Mouse (Mus musculus) heart, embryonic 11.5 days (tissue): Measurements from ENCODE around the gene Ccdc33. TPM values are rescaled to one million over a fixed set of nuclear protein-coding genes. Genes with fewer than 3 reads are reported as not detected.

Experiments used
- ATAC-seq: fragments of 200-750 bp; cut with Nextera tagmentation; replicated peaks from 2 replicates; pipeline ENCODE4 v1.8.0; 2017; ENCODE audit warnings: moderate library complexity; ENCODE audit not compliant: insufficient number of reproducible peaks, low FRiP score, low TSS enrichment
- H3K27ac ChIP-seq: fragments of 300-500 bp; sonication (generic); 2 replicates; pipeline ENCODE4 v1.5.1; 2014; ENCODE audit warnings: mild to moderate bottlenecking, low read depth, low read length
- H3K27me3 ChIP-seq: fragments of 300-500 bp; sonication (generic); 2 replicates; pipeline ENCODE4 v1.6.1; 2014; ENCODE audit warnings: mild to moderate bottlenecking, low read length, mixed read lengths; ENCODE audit not compliant: control insufficient read depth, insufficient read depth
- H3K36me3 ChIP-seq: fragments of 300-500 bp; sonication (generic); 2 replicates; pipeline ENCODE4 v1.6.1; 2014; ENCODE audit warnings: mild to moderate bottlenecking, low read length, moderate library complexity, mixed read lengths; ENCODE audit not compliant: control insufficient read depth, insufficient read depth
- H3K4me1 ChIP-seq: fragments of 300-500 bp; sonication (generic); 2 replicates; pipeline ENCODE4 v1.6.1; 2014; ENCODE audit warnings: low read length; ENCODE audit not compliant: control insufficient read depth, insufficient read depth
- H3K4me2 ChIP-seq: fragments of 300-500 bp; sonication (generic); 2 replicates; pipeline ENCODE4 v1.6.1; 2014; ENCODE audit warnings: mild to moderate bottlenecking, moderate library complexity
- H3K4me3 ChIP-seq: fragments of 300-500 bp; sonication (generic); 2 replicates; pipeline ENCODE4 v1.5.1; 2014; ENCODE audit warnings: low read depth, low read length
- H3K9ac ChIP-seq: fragments of 300-500 bp; sonication (generic); 2 replicates; pipeline ENCODE4 v1.6.1; 2014; ENCODE audit warnings: mild to moderate bottlenecking, low read depth, low read length, moderate library complexity
- H3K9me3 ChIP-seq: fragments of 300-500 bp; sonication (generic); replicated peaks from 2 replicates; pipeline ENCODE4 v1.6.1; 2016; ENCODE audit warnings: low read length; ENCODE audit not compliant: control insufficient read depth
- WGBS: fragments of 180-500 bp; shearing (Covaris S2); extraction: QIAGEN DNeasy Blood & Tissue Kit; methylation state at CpG from one replicate; pipeline ENCODE4 v1.1.7; 2014; ENCODE audit not compliant: insufficient replicate concordance; 5-methylcytosine and 5-hydroxymethylcytosine counted together
- polyA plus RNA-seq: library from polyadenylated mRNA; unstranded; fragments of >200 nt; fragmentation: Nextera tagmentation; extraction: Ambion mirVana; gene quantifications from 2 replicates; pipeline ENCODE4 v1.2.1, GENCODE M21; 2014

Ccdc33 gene
- polyA plus RNA-seq, 1 experiment from 2014 or later: not detected

GRCm38 (mm10) chr9:58059920-58060319 is 58.7 kb downstream of the Ccdc33 start:
- H3K4me2 ChIP-seq: no peak overlapping the region
- no peak overlapping the region for H3K4me3 ChIP-seq
- 54% methylated on average over 1 of the region's 1 CpGs for WGBS
- peaks cover 27% of the 10 kb centered on the region for H3K27me3 ChIP-seq
- ATAC-seq: no peak
- no peak overlapping the region for H3K9ac ChIP-seq
- no peak overlapping the region for H3K27ac ChIP-seq
- H3K36me3 ChIP-seq: no peaks in the 10 kb centered on the region
- H3K4me1 ChIP-seq: peaks cover 36% of the 10 kb centered on the region
- no peaks in the 10 kb centered on the region for H3K9me3 ChIP-seq

GRCm38 (mm10) chr9:58055666-58056065 is 63.0 kb downstream of the Ccdc33 start:
- no peak overlapping the region for H3K4me3 ChIP-seq
- no peaks in the 10 kb centered on the region for H3K9me3 ChIP-seq
- H3K4me2 ChIP-seq: no peak overlapping the region
- H3K4me1 ChIP-seq: peaks cover 13% of the 10 kb centered on the region; the same call in 1 of the 2 replicates
- peaks cover 19% of the 10 kb centered on the region for H3K27me3 ChIP-seq
- H3K27ac ChIP-seq: no peak overlapping the region
- no peak for ATAC-seq
- H3K36me3 ChIP-seq: no peaks in the 10 kb centered on the region
- WGBS: 67% methylated on average over 5 of the region's 5 CpGs
- no peak overlapping the region for H3K9ac ChIP-seq

- H3K27ac ChIP-seq: no peak overlapping the region
- no peaks in the 10 kb centered on the region for H3K9me3 ChIP-seq
- H3K9ac ChIP-seq: no peak overlapping the region
- 86% methylated on average over 1 of the region's 1 CpGs for WGBS
- H3K4me3 ChIP-seq: no peak overlapping the region
- H3K27me3 ChIP-seq: peaks cover 16% of the 10 kb centered on the region
- no peak overlapping the region for H3K4me2 ChIP-seq
- H3K36me3 ChIP-seq: no peaks in the 10 kb centered on the region
- ATAC-seq: no peak
- H3K4me1 ChIP-seq: peaks cover 9% of the 10 kb centered on the region; the same call in 1 of the 2 replicates
Observed at GRCm38 (mm10) chr9:58054032-58054431, 64.6 kb downstream of the Ccdc33 start.

- ATAC-seq: no peak
- Histone ChIP-seq H3K9ac (no peak overlapping the region), H3K9me3 (no peaks in the 10 kb centered on the region), H3K27me3 (peaks cover 16% of the 10 kb centered on the region), H3K4me3 (no peak overlapping the region), H3K4me1 (peaks cover 10% of the 10 kb centered on the region), H3K36me3 (no peaks in the 10 kb centered on the region), H3K4me2 (no peak overlapping the region), H3K27ac (no peak overlapping the region)
- WGBS: 43% methylated on average over 3 of the region's 3 CpGs
Observed at GRCm38 (mm10) chr9:58053544-58053943, 65.1 kb downstream of the Ccdc33 start.

- H3K27ac ChIP-seq: no peak overlapping the region
- no peak for ATAC-seq
- H3K9ac ChIP-seq: no peak overlapping the region
- H3K36me3 ChIP-seq: no peaks in the 10 kb centered on the region
- peaks cover 14% of the 10 kb centered on the region for H3K4me1 ChIP-seq
- peaks cover 13% of the 10 kb centered on the region for H3K27me3 ChIP-seq
- H3K4me3 ChIP-seq: no peak overlapping the region
- WGBS: 11% methylated on average over 3 of the region's 3 CpGs
- H3K9me3 ChIP-seq: no peaks in the 10 kb centered on the region
- H3K4me2 ChIP-seq: no peak overlapping the region
Observed at GRCm38 (mm10) chr9:58053102-58053501, 65.5 kb downstream of the Ccdc33 start.

GRCm38 (mm10) chr9:58051937-58052336 is 66.7 kb downstream of the Ccdc33 start:
- Histone ChIP-seq H3K9me3 (no peaks in the 10 kb centered on the region), H3K4me1 (peaks cover 16% of the 10 kb centered on the region), H3K4me3 (no peak overlapping the region), H3K27ac (no peak overlapping the region), H3K4me2 (no peak overlapping the region), H3K27me3 (peaks cover 9% of the 10 kb centered on the region; the same call in 1 of the 2 replicates), H3K36me3 (no peaks in the 10 kb centered on the region), H3K9ac (no peak overlapping the region)
- no peak for ATAC-seq
- WGBS: 23% methylated on average over 5 of the region's 5 CpGs

GRCm38 (mm10) chr9:58049861-58050260 is 68.8 kb downstream of the Ccdc33 start:
- no peaks in the 10 kb centered on the region for H3K36me3 ChIP-seq
- H3K4me1 ChIP-seq: peaks cover 11% of the 10 kb centered on the region
- H3K9me3 ChIP-seq: no peaks in the 10 kb centered on the region
- 0 out of 2 replicates have a peak, but pooled peaks cover 3% of the 10 kb centered on the region for H3K27me3 ChIP-seq
- no peak overlapping the region for H3K4me2 ChIP-seq
- ATAC-seq: no peak
- no peak overlapping the region for H3K9ac ChIP-seq
- no peak overlapping the region for H3K27ac ChIP-seq
- no peak overlapping the region for H3K4me3 ChIP-seq
- 65% methylated on average over 7 of the region's 7 CpGs for WGBS

- 58% methylated on average over 6 of the region's 6 CpGs for whole genome bisulfite sequencing
- Histone ChIP-seq H3K4me1 (peaks cover 11% of the 10 kb centered on the region), H3K4me2 (no peak overlapping the region), H3K27me3 (0 out of 2 replicates have a peak, but pooled peaks cover 3% of the 10 kb centered on the region), H3K9me3 (no peaks in the 10 kb centered on the region), H3K9ac (no peak overlapping the region), H3K36me3 (no peaks in the 10 kb centered on the region), H3K4me3 (no peak overlapping the region), H3K27ac (no peak overlapping the region)
- ATAC-seq: no peak
Observed at GRCm38 (mm10) chr9:58049186-58049585, 69.4 kb downstream of the Ccdc33 start.

- Histone ChIP-seq H3K9ac (no peak overlapping the region), H3K4me1 (peaks cover 11% of the 10 kb centered on the region), H3K4me3 (no peak overlapping the region), H3K9me3 (no peaks in the 10 kb centered on the region), H3K36me3 (no peaks in the 10 kb centered on the region), H3K27me3 (0 out of 2 replicates have a peak, but pooled peaks cover 3% of the 10 kb centered on the region), H3K4me2 (no peak overlapping the region), H3K27ac (no peak overlapping the region)
- no peak for ATAC-seq
- 24% methylated on average over 6 of the region's 6 CpGs for WGBS
Observed at GRCm38 (mm10) chr9:58048621-58049020, 70.0 kb downstream of the Ccdc33 start.
